Mouse (Mus musculus) stomach, embryonic 16.5 days (tissue): ENCODE measurements around the gene Slc25a21. TPM values are rescaled to one million over a fixed set of nuclear protein-coding genes. Genes with fewer than 3 reads are reported as not detected.

ENCODE experiments used
- ATAC-seq: fragments of 200-750 bp; cut with Nextera tagmentation; 2 replicates; pipeline ENCODE4 v1.8.0; 2017; ENCODE audit warnings: moderate number of reproducible peaks, moderate TSS enrichment; ENCODE audit not compliant: insufficient read depth, low FRiP score
- H3K27ac ChIP-seq: fragments of 300-500 bp; sonication (generic); 2 replicates; pipeline ENCODE4 v1.5.1; 2014; ENCODE audit warnings: low read length
- H3K27me3 ChIP-seq: fragments of 300-500 bp; sonication (generic); 2 replicates; pipeline ENCODE4 v1.6.1; 2014; ENCODE audit warnings: low read length, control low read depth, mixed read lengths; ENCODE audit not compliant: control insufficient read depth, insufficient read depth
- H3K36me3 ChIP-seq: fragments of 300-500 bp; sonication (generic); 2 replicates; pipeline ENCODE4 v1.6.1; 2014; ENCODE audit warnings: low read length; ENCODE audit not compliant: control insufficient read depth, insufficient read depth
- H3K4me1 ChIP-seq: fragments of 300-500 bp; sonication (generic); 2 replicates; pipeline ENCODE4 v1.6.1; 2014; ENCODE audit warnings: low read length, control low read depth, mixed read lengths; ENCODE audit not compliant: control insufficient read depth, insufficient read depth
- H3K4me2 ChIP-seq: fragments of 300-500 bp; sonication (generic); 2 replicates; pipeline ENCODE4 v1.6.1; 2014; ENCODE audit warnings: low read depth, low read length, mixed read lengths
- H3K4me3 ChIP-seq: fragments of 300-500 bp; sonication (generic); replicated peaks from 2 replicates; pipeline ENCODE4 v1.5.1; 2014; ENCODE audit warnings: mild to moderate bottlenecking, low read length
- H3K9ac ChIP-seq: fragments of 300-500 bp; sonication (generic); 2 replicates; pipeline ENCODE4 v1.6.1; 2014; ENCODE audit warnings: low read length
- H3K9me3 ChIP-seq: fragments of 300-500 bp; sonication (generic); replicated peaks from 2 replicates; pipeline ENCODE4 v1.6.1; 2016; ENCODE audit warnings: low read length, control low read depth; ENCODE audit not compliant: control insufficient read depth
- WGBS: fragments of 180-500 bp; shearing (Covaris S2); extraction: QIAGEN DNeasy Blood & Tissue Kit; methylation state at CpG from one replicate; pipeline ENCODE4 v1.1.7; 2014; 5-methylcytosine and 5-hydroxymethylcytosine counted together
- polyA plus RNA-seq: library from polyadenylated mRNA; unstranded; fragments of >200 nt; fragmentation: Nextera tagmentation; extraction: Ambion mirVana; gene quantifications from 2 replicates; pipeline ENCODE4 v1.2.1, GENCODE M21; 2015

Slc25a21 gene
- polyA plus RNA-seq, 1 experiment from 2014 or later: 3.3 TPM

- no peaks in the 10 kb centered on the region for H3K36me3 ChIP-seq
- H3K27ac ChIP-seq: no peak overlapping the region
- no peaks in the 10 kb centered on the region for H3K4me1 ChIP-seq
- 32% methylated on average over 3 of the region's 3 CpGs for WGBS
- no peaks in the 10 kb centered on the region for H3K9me3 ChIP-seq
- ATAC-seq: no peak
- no peak overlapping the region for H3K4me3 ChIP-seq
- no peak overlapping the region for H3K9ac ChIP-seq
- 0 out of 2 replicates have a peak, but pooled peaks cover 3% of the 10 kb centered on the region for H3K27me3 ChIP-seq
- no peak overlapping the region for H3K4me2 ChIP-seq
Measured at GRCm38 (mm10) chr12:56674726-56675125, 522.5 kb downstream of the Slc25a21 start.

- Histone ChIP-seq H3K36me3 (no peaks in the 10 kb centered on the region), H3K9ac (no peak overlapping the region), H3K9me3 (no peaks in the 10 kb centered on the region), H3K4me2 (no peak overlapping the region), H3K27me3 (no peaks in the 10 kb centered on the region), H3K4me1 (no peaks in the 10 kb centered on the region), H3K27ac (no peak overlapping the region), H3K4me3 (no peak overlapping the region)
- no peak for ATAC-seq
- WGBS: 85% methylated on average over 9 of the region's 9 CpGs
Measured at GRCm38 (mm10) chr12:56670795-56671194, 526.5 kb downstream of the Slc25a21 start.

GRCm38 (mm10) chr12:56669451-56670122, 527.7 kb downstream of the Slc25a21 start:
- no peaks in the 10 kb centered on the region for H3K36me3 ChIP-seq
- H3K9me3 ChIP-seq: no peaks in the 10 kb centered on the region
- H3K27me3 ChIP-seq: no peaks in the 10 kb centered on the region
- H3K27ac ChIP-seq: no peak overlapping the region
- no peak overlapping the region for H3K4me3 ChIP-seq
- no peaks in the 10 kb centered on the region for H3K4me1 ChIP-seq
- no peak for ATAC-seq
- no peak overlapping the region for H3K4me2 ChIP-seq
- 79% methylated on average over 9 of the region's 9 CpGs for WGBS
- H3K9ac ChIP-seq: no peak overlapping the region

Other genes with a start within 250 kb of the Slc25a21 start
- 58.1 and 68.0 TPM in 2 replicates for gene Prps1l3, start 32.9 kb upstream of the Slc25a21 start, polyA plus RNA-seq
- 10.1 and 11.1 TPM in 2 replicates for gene Mipol1, start 33.0 kb upstream of the Slc25a21 start, polyA plus RNA-seq